Mouse (Mus musculus) G1E (cell line): ENCODE measurements around the gene Dcp1b.

Source experiments
- CTCF ChIP-seq: IDR thresholded peaks from 2 replicates; pipeline ENCODE4 v1.5.1; 2012; ENCODE audit warnings: low read depth, low read length, inconsistent platforms, mixed read lengths
- GATA1 ChIP-seq: IDR thresholded peaks from 2 replicates; pipeline ENCODE4 v1.6.1; 2012; ENCODE audit warnings: borderline replicate concordance, low read length, inconsistent platforms, mixed read lengths
- TAL1 ChIP-seq: conservative IDR thresholded peaks from 2 replicates; pipeline ENCODE4 v1.6.1; 2012; ENCODE audit warnings: low read depth, low read length, inconsistent platforms, mixed read lengths

GRCm38 (mm10) chr6:119187631-119188030 lies 12.6 kb downstream of the Dcp1b start:
- no peak for TF ChIP-seq CTCF
- no peak for TF ChIP-seq GATA1
- TF ChIP-seq TAL1 = no peak
